Mouse (Mus musculus) mature B cell (primary cell): Measurements from ENCODE around the gene Otub2.
"Not testable (repeated sequence)": the region's sequence is repeated elsewhere in the genome, so short reads cannot be mapped to it uniquely, and the experiment has no call there.

Source experiments
- in situ Hi-C: fragments of 300-500 bp; cut with MboI; formaldehyde crosslinking; loops from 2 replicates; pipeline ENCODE4 v1.14.3; 2019

Gene Otub2

DNA sequence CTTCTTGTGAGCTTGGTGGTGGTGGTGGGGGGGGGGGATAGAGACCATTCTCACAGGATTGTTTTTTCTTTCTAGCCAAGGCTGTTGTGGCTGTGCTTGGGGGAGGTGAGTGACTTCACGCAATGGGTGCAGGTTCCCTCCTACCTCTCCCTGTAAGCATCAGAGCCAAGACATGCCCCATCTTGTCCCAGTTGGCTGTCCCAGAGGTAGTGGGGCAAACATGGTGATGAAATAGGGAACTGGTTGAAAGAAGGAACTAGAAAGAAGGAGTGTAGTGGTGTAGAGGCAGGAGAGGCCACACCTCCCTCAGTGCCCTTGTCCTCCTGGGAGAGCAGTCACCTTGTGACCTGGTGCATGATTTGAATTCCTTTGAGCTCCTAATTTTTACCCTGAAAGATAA lies 49.1 kb downstream of the Otub2 start:
- in situ Hi-C loops = no loop called here

DNA sequence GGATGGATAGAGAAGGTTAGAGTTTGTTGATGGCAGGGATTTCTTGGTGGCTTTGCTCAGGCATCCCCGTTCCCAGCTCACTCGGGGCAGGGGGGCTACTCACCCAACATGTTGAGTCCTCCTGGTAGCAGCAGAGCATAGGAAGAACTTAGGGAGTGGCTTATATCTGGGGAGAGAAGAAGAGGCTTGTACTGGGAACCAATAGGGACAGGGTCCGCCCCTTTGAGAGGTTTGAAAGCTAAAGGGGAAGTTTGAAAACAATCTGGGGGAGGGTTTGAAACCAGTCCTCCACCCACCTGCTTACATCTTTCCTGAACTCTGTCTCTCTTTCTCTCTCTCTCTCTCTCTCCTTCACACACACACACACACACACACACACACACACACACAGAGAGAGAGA lies 55.0 kb downstream of the Otub2 start, which contains the start of gene Ifi27l2a:
TSS of gene Ifi27l2a (minus strand) at position 157 of the 400 bp plus-strand sequence.
- in situ Hi-C loops = no loop called here

DNA sequence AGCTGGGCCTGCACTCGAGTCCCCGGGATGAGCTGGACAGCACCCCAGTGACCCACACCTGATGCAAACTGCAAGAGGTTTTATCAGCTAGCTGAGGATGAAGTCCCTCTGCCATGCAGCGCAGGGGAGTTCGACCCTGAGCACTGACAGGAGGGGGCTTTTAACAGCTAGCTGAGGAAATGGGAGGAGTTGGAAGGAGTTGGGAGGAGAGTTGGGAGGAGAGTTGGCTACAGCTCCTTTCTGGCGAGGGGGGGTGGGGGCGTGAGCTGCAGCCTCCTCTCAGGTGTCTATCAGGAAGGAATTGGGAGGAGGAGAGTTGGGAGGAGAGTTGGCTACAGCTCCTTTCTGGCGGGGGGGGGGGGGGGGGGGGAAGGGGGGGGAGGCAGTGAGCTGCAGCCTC lies 55.8 kb downstream of the Otub2 start:
- in situ Hi-C loops = not testable (repeated sequence)

- in situ Hi-C loops = no loop called here
These were observed 56.6 kb downstream of the Otub2 start for GRCm38 (mm10) chr12:103445060-103445459.

GRCm38 (mm10) chr12:103453361-103453760 lies 64.9 kb downstream of the Otub2 start:
- in situ Hi-C loops = no loop called here
